Mouse (Mus musculus): ENCODE data around the gene D130043K22Rik. TPM values are rescaled to one million over a fixed set of nuclear protein-coding genes. Genes with fewer than 3 reads are reported as not detected.

Gene D130043K22Rik
- polyA plus RNA-seq, 1 experiment from 2014 or later = 0.67 TPM

GRCm38 (mm10) chr13:24937839-24938166 lies 92.9 kb downstream of the D130043K22Rik start:
- Histone ChIP-seq H3K4me1 (replicated peaks; ENCODE audit: control insufficient read depth, insufficient read depth, low read length) (0 out of 2 replicates have a peak, but pooled peaks cover 2% of the 10 kb centered on the region), H3K4me3 (ENCODE audit: low read depth, low read length) (peak overlapping the region; percentile 82), H3K9ac (ENCODE audit: low read length) (peak overlapping the region; percentile 92), H3K9me3 (ENCODE audit: control insufficient read depth, low read length) (no peaks in the 10 kb centered on the region), H3K36me3 (ENCODE audit: control insufficient read depth, insufficient read depth, low read length) (no peaks in the 10 kb centered on the region), H3K4me2 (ENCODE audit: low read depth, low read length, severe bottlenecking) (peak overlapping the region; percentile 88), H3K27ac (ENCODE audit: low read depth, low read length) (no peak overlapping the region), H3K27me3 (ENCODE audit: control insufficient read depth, insufficient read depth, low read length) (no peaks in the 10 kb centered on the region)
- DNase-seq (ENCODE audit: low spot score) = no peak
- peak; percentile 45 for ATAC-seq (replicated peaks; ENCODE audit: low FRiP score)
- 17% methylated on average over 12 of the region's 12 CpGs for WGBS

GRCm38 (mm10) chr13:24938683-24939082 lies 93.7 kb downstream of the D130043K22Rik start:
- Histone ChIP-seq H3K4me1 (replicated peaks; ENCODE audit: control insufficient read depth, insufficient read depth, low read length) (0 out of 2 replicates have a peak, but pooled peaks cover 2% of the 10 kb centered on the region), H3K4me2 (ENCODE audit: low read depth, low read length, severe bottlenecking) (no peak overlapping the region), H3K36me3 (ENCODE audit: control insufficient read depth, insufficient read depth, low read length) (no peaks in the 10 kb centered on the region), H3K4me3 (ENCODE audit: low read depth, low read length) (no peak overlapping the region), H3K9me3 (ENCODE audit: control insufficient read depth, low read length) (no peaks in the 10 kb centered on the region), H3K27ac (ENCODE audit: low read depth, low read length) (no peak overlapping the region), H3K27me3 (ENCODE audit: control insufficient read depth, insufficient read depth, low read length) (no peaks in the 10 kb centered on the region), H3K9ac (ENCODE audit: low read length) (no peak overlapping the region)
- peak; percentile 81 for DNase-seq (ENCODE audit: low spot score)
- 28% methylated on average over 9 of the region's 9 CpGs for WGBS
- no peak for ATAC-seq (replicated peaks; ENCODE audit: low FRiP score)

GRCm38 (mm10) chr13:24939472-24939871 lies 94.5 kb downstream of the D130043K22Rik start:
- Histone ChIP-seq H3K4me2 (ENCODE audit: low read depth, low read length, severe bottlenecking) (no peak overlapping the region), H3K36me3 (ENCODE audit: control insufficient read depth, insufficient read depth, low read length) (no peaks in the 10 kb centered on the region), H3K4me3 (ENCODE audit: low read depth, low read length) (no peak overlapping the region), H3K4me1 (replicated peaks; ENCODE audit: control insufficient read depth, insufficient read depth, low read length) (0 out of 2 replicates have a peak, but pooled peaks cover 2% of the 10 kb centered on the region), H3K27me3 (ENCODE audit: control insufficient read depth, insufficient read depth, low read length) (no peaks in the 10 kb centered on the region), H3K9me3 (ENCODE audit: control insufficient read depth, low read length) (no peaks in the 10 kb centered on the region), H3K27ac (ENCODE audit: low read depth, low read length) (no peak overlapping the region), H3K9ac (ENCODE audit: low read length) (no peak overlapping the region)
- no peak for DNase-seq (ENCODE audit: low spot score)
- 87% methylated on average over 9 of the region's 9 CpGs for WGBS
- ATAC-seq (replicated peaks; ENCODE audit: low FRiP score) = no peak

- Histone ChIP-seq H3K36me3 (ENCODE audit: control insufficient read depth, insufficient read depth, low read length) (no peaks in the 10 kb centered on the region), H3K4me1 (replicated peaks; ENCODE audit: control insufficient read depth, insufficient read depth, low read length) (0 out of 2 replicates have a peak, but pooled peaks cover 2% of the 10 kb centered on the region), H3K4me3 (ENCODE audit: low read depth, low read length) (no peak within 1 kb of the TSS), H3K9me3 (ENCODE audit: control insufficient read depth, low read length) (no peaks in the 10 kb centered on the region), H3K27me3 (ENCODE audit: control insufficient read depth, insufficient read depth, low read length) (no peaks in the 10 kb centered on the region), H3K27ac (ENCODE audit: low read depth, low read length) (no peak within 1 kb of the TSS), H3K4me2 (ENCODE audit: low read depth, low read length, severe bottlenecking) (no peak within 1 kb of the TSS), H3K9ac (ENCODE audit: low read length) (no peak within 1 kb of the TSS)
- no peak for ATAC-seq (replicated peaks; ENCODE audit: low FRiP score)
- WGBS = 55% methylated on average over 17 of the region's 17 CpGs
- DNase-seq (ENCODE audit: low spot score) = no peak
These were observed 97.8 kb downstream of the D130043K22Rik start, which contains the start of gene Gpld1 for GRCm38 (mm10) chr13:24942512-24943282. Gene Gpld1, plus strand, starts transcription at chr13:24943152.

GRCm38 (mm10) chr13:24943303-24943702 lies 98.4 kb downstream of the D130043K22Rik start:
- no peaks in the 10 kb centered on the region for H3K27me3 ChIP-seq (ENCODE audit: control insufficient read depth, insufficient read depth, low read length)
- DNase-seq (ENCODE audit: low spot score) (no peak), ATAC-seq (replicated peaks; ENCODE audit: low FRiP score) (no peak)
- no peaks in the 10 kb centered on the region for H3K36me3 ChIP-seq (ENCODE audit: control insufficient read depth, insufficient read depth, low read length)
- no peak overlapping the region for H3K4me2 ChIP-seq (ENCODE audit: low read depth, low read length, severe bottlenecking)
- no peak overlapping the region for H3K9ac ChIP-seq (ENCODE audit: low read length)
- H3K4me3 ChIP-seq (ENCODE audit: low read depth, low read length) = no peak overlapping the region
- no peak overlapping the region for H3K27ac ChIP-seq (ENCODE audit: low read depth, low read length)
- H3K9me3 ChIP-seq (ENCODE audit: control insufficient read depth, low read length) = no peaks in the 10 kb centered on the region
- H3K4me1 ChIP-seq (replicated peaks; ENCODE audit: control insufficient read depth, insufficient read depth, low read length) = no peaks in the 10 kb centered on the region
- WGBS = 84% methylated on average over 8 of the region's 8 CpGs

- Histone ChIP-seq H3K9me3 (ENCODE audit: control insufficient read depth, low read length) (no peaks in the 10 kb centered on the region), H3K27ac (ENCODE audit: low read depth, low read length) (no peak overlapping the region), H3K4me2 (ENCODE audit: low read depth, low read length, severe bottlenecking) (no peak overlapping the region), H3K27me3 (ENCODE audit: control insufficient read depth, insufficient read depth, low read length) (no peaks in the 10 kb centered on the region), H3K36me3 (ENCODE audit: control insufficient read depth, insufficient read depth, low read length) (no peaks in the 10 kb centered on the region), H3K9ac (ENCODE audit: low read length) (no peak overlapping the region), H3K4me1 (replicated peaks; ENCODE audit: control insufficient read depth, insufficient read depth, low read length) (no peaks in the 10 kb centered on the region), H3K4me3 (ENCODE audit: low read depth, low read length) (no peak overlapping the region)
- 23% methylated on average over 4 of the region's 4 CpGs for WGBS
- DNase-seq (ENCODE audit: low spot score) (no peak), ATAC-seq (replicated peaks; ENCODE audit: low FRiP score) (no peak)
These were observed 100.6 kb downstream of the D130043K22Rik start for GRCm38 (mm10) chr13:24945567-24945966.

GRCm38 (mm10) chr13:24947158-24947557 lies 102.2 kb downstream of the D130043K22Rik start:
- DNase-seq (ENCODE audit: low spot score) (no peak), ATAC-seq (replicated peaks; ENCODE audit: low FRiP score) (no peak)
- Histone ChIP-seq H3K4me1 (replicated peaks; ENCODE audit: control insufficient read depth, insufficient read depth, low read length) (no peaks in the 10 kb centered on the region), H3K27me3 (ENCODE audit: control insufficient read depth, insufficient read depth, low read length) (no peaks in the 10 kb centered on the region), H3K4me3 (ENCODE audit: low read depth, low read length) (no peak overlapping the region), H3K4me2 (ENCODE audit: low read depth, low read length, severe bottlenecking) (no peak overlapping the region), H3K9ac (ENCODE audit: low read length) (no peak overlapping the region), H3K36me3 (ENCODE audit: control insufficient read depth, insufficient read depth, low read length) (no peaks in the 10 kb centered on the region), H3K27ac (ENCODE audit: low read depth, low read length) (no peak overlapping the region), H3K9me3 (ENCODE audit: control insufficient read depth, low read length) (no peaks in the 10 kb centered on the region)
- WGBS = 86% methylated on average over 5 of the region's 5 CpGs

GRCm38 (mm10) chr13:24948870-24949269 lies 103.9 kb downstream of the D130043K22Rik start:
- Histone ChIP-seq H3K4me1 (replicated peaks; ENCODE audit: control insufficient read depth, insufficient read depth, low read length) (no peaks in the 10 kb centered on the region), H3K4me2 (ENCODE audit: low read depth, low read length, severe bottlenecking) (no peak overlapping the region), H3K27me3 (ENCODE audit: control insufficient read depth, insufficient read depth, low read length) (no peaks in the 10 kb centered on the region), H3K27ac (ENCODE audit: low read depth, low read length) (no peak overlapping the region), H3K9ac (ENCODE audit: low read length) (no peak overlapping the region), H3K36me3 (ENCODE audit: control insufficient read depth, insufficient read depth, low read length) (no peaks in the 10 kb centered on the region), H3K4me3 (ENCODE audit: low read depth, low read length) (no peak overlapping the region), H3K9me3 (ENCODE audit: control insufficient read depth, low read length) (no peaks in the 10 kb centered on the region)
- no peak for ATAC-seq (replicated peaks; ENCODE audit: low FRiP score)
- 91% methylated on average over 6 of the region's 6 CpGs for WGBS
- no peak for DNase-seq (ENCODE audit: low spot score)

All from forebrain, embryonic 11.5 days (tissue).